Mouse (Mus musculus) spleen, adult 2 months (tissue): ENCODE data around the gene Hoxb3. TPM values are rescaled to one million over a fixed set of nuclear protein-coding genes. Genes with fewer than 3 reads are reported as not detected.

Experiments
- DNase-seq, 2 experiments: peaks; one replicate each; pipeline versions ENCODE4 v3.0.0 to v3.0.0-alpha.2; 2012 to 2021; ENCODE audit warnings: low spot score in 2 of 2, low read depth in 1 of 2
- H3K27ac ChIP-seq: fragments of 200-500 bp; 2 replicates; pipeline ENCODE4 v1.5.1; 2012; ENCODE audit warnings: low read length, inconsistent platforms; ENCODE audit not compliant: insufficient read depth
- H3K27me3 ChIP-seq: fragments of 200-500 bp; 2 replicates; pipeline ENCODE4 v1.6.1; 2012; ENCODE audit warnings: mild to moderate bottlenecking, moderate library complexity, low read length, inconsistent platforms; ENCODE audit not compliant: control insufficient read depth, insufficient read depth
- H3K36me3 ChIP-seq: fragments of 200-500 bp; 2 replicates; pipeline ENCODE4 v1.6.1; 2012; ENCODE audit warnings: mild to moderate bottlenecking, low read length, inconsistent platforms; ENCODE audit not compliant: control insufficient read depth, insufficient read depth
- H3K4me1 ChIP-seq: fragments of 200-500 bp; 2 replicates; pipeline ENCODE4 v1.6.1; 2011; ENCODE audit warnings: inconsistent platforms; ENCODE audit not compliant: control insufficient read depth, insufficient read depth, insufficient read length
- H3K4me3 ChIP-seq: fragments of 200-500 bp; 2 replicates; pipeline ENCODE4 v1.5.1; 2011; ENCODE audit warnings: mild to moderate bottlenecking, inconsistent platforms; ENCODE audit not compliant: insufficient read depth, insufficient read length; ENCODE audit errors: extremely low read depth
- CTCF ChIP-seq: fragments of 200-500 bp; IDR thresholded peaks from 2 replicates; pipeline ENCODE4 v1.5.1; 2011; ENCODE audit warnings: mild to moderate bottlenecking, inconsistent platforms; ENCODE audit not compliant: insufficient read depth, insufficient read length, insufficient replicate concordance; ENCODE audit errors: extremely low read depth
- POLR2A ChIP-seq: fragments of 200-500 bp; IDR thresholded peaks from 2 replicates; pipeline ENCODE4 v1.6.1; 2011; ENCODE audit warnings: low read depth, low read length, inconsistent platforms
- WGBS: fragments of 180-500 bp; shearing (Covaris S2); methylation state at CpG from one replicate; pipeline ENCODE4 v1.1.7; 2018; 5-methylcytosine and 5-hydroxymethylcytosine counted together
- polyA plus RNA-seq: library from polyadenylated mRNA; depleted of rRNA; stranded (reverse); fragments of >200 nt; gene quantifications from 2 replicates; pipeline ENCODE4 v1.2.3, GENCODE M21; 2012

The Hoxb3 gene
- polyA plus RNA-seq, 1 experiment, result 2.0 TPM

GRCm38 (mm10) chr11:96298895-96299667 lies 24.0 kb upstream of the Hoxb3 start:
- DNase-seq, result no peak
- TF ChIP-seq POLR2A (no peak), CTCF (no peak)
- Histone ChIP-seq H3K27ac (no peak overlapping the region), H3K27me3 (peaks cover 40% of the 10 kb centered on the region), H3K36me3 (no peaks in the 10 kb centered on the region), H3K4me1 (peaks cover 4% of the 10 kb centered on the region; the same call in 1 of the 2 replicates), H3K4me3 (peak overlapping the region; percentile 21; the same call in 1 of the 2 replicates)
- WGBS, result 2% methylated on average over 64 of the region's 66 CpGs

DNA sequence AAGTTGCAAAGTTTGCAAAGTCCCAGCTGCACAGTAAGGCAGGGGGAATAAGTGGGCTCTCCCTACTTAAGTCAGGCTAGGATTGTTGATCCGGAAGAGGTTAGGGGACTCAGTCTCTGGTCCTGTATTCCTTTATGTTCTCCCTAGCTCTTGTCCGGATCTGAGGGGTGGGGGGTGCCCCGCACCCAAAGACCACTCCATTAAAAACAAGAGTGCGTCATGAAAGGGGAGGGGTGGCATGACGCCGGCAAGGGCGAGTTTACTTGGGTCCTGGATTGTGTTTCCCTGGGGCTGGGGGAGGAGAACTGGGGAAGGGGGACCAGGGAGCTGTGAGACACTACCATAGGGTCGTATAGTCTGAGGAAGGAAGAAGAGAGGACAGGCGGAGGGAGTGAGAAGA lies 23.3 kb upstream of the Hoxb3 start:
- no peaks in the 10 kb centered on the region for H3K36me3 ChIP-seq
- no peak overlapping the region for H3K4me3 ChIP-seq
- 9% methylated on average over 9 of the region's 9 CpGs for WGBS
- peaks cover 42% of the 10 kb centered on the region for H3K27me3 ChIP-seq
- H3K4me1 ChIP-seq, result peaks cover 4% of the 10 kb centered on the region; the same call in 1 of the 2 replicates
- TF ChIP-seq POLR2A (no peak), CTCF (no peak)
- no peak overlapping the region for H3K27ac ChIP-seq
- DNase-seq, result no peak

DNA sequence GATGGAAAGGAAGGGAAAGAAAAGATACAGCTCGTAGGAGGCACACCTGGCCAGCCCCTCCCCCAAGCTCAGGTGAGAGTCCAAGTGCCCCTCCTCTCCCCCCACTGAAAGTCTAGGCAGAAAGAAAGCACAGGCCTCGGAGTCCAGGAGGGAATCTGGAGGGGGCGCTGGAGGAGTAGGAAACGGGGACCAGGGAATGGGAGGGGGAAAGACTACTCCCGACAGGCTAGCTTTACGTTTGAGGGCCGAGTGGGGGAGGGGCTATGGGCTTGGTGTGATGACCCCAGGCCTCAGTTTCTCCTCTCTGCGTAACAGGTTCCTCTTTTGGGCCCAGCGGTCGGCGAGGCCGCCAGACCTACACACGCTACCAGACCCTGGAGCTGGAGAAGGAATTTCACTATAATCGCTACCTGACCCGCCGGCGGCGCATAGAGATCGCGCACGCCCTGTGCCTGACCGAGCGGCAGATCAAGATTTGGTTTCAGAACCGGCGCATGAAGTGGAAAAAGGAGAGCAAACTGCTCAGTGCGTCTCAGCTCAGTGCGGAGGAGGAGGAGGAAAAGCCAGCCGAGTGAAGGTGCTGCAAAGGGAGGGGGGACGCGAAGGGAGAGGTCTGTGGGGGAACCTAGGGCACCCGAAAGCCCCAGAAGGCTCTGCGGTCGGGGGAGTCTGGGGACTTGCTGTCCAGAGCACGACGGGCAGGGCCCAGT lies 22.6 kb upstream of the Hoxb3 start:
- no peak overlapping the region for H3K4me3 ChIP-seq
- peaks cover 42% of the 10 kb centered on the region for H3K27me3 ChIP-seq
- H3K4me1 ChIP-seq, result peaks cover 4% of the 10 kb centered on the region; the same call in 1 of the 2 replicates
- DNase-seq, result no peak
- 15% methylated on average over 35 of the region's 35 CpGs for WGBS
- H3K36me3 ChIP-seq, result no peaks in the 10 kb centered on the region
- no peak overlapping the region for H3K27ac ChIP-seq
- TF ChIP-seq CTCF (no peak), POLR2A (no peak)

DNA sequence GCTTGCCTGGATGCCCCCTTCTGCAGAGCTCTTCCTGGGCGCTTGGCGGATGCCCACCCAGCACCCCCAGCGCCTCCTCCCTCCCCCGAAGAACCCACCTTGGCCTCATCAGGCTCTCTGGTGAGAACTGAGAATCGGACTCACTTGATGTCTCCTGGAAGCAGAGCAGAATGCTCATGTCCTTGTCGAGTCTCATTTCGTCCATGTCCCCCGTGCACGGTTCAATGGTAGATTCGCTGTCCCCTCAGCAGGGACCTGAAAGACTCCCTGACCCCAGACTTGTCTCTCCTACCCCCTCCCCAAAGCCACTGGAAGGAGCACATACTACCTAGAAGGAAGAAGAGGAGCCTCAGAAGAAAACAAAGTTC lies 22.1 kb upstream of the Hoxb3 start:
- no peak for TF ChIP-seq CTCF
- TF ChIP-seq POLR2A, result no peak
- H3K27ac ChIP-seq, result no peak overlapping the region
- H3K4me1 ChIP-seq, result peaks cover 4% of the 10 kb centered on the region; the same call in 1 of the 2 replicates
- no peaks in the 10 kb centered on the region for H3K36me3 ChIP-seq
- WGBS, result 74% methylated on average over 10 of the region's 10 CpGs
- peaks cover 38% of the 10 kb centered on the region for H3K27me3 ChIP-seq
- no peak overlapping the region for H3K4me3 ChIP-seq
- DNase-seq, result no peak

GRCm38 (mm10) chr11:96301837-96302236 lies 21.3 kb upstream of the Hoxb3 start:
- TF ChIP-seq POLR2A, result no peak
- no peak for TF ChIP-seq CTCF
- WGBS, result 62% methylated on average over 15 of the region's 15 CpGs
- DNase-seq, result no peak
- Histone ChIP-seq H3K4me3 (no peak overlapping the region), H3K4me1 (peaks cover 4% of the 10 kb centered on the region; the same call in 1 of the 2 replicates), H3K27me3 (peaks cover 36% of the 10 kb centered on the region), H3K27ac (no peak overlapping the region), H3K36me3 (no peaks in the 10 kb centered on the region)

- no peak for DNase-seq
- H3K27ac ChIP-seq, result no peak overlapping the region
- H3K4me3 ChIP-seq, result no peak overlapping the region
- TF ChIP-seq POLR2A (no peak), CTCF (no peak)
- peaks cover 34% of the 10 kb centered on the region for H3K27me3 ChIP-seq
- H3K36me3 ChIP-seq, result no peaks in the 10 kb centered on the region
- peaks cover 4% of the 10 kb centered on the region; the same call in 1 of the 2 replicates for H3K4me1 ChIP-seq
- 68% methylated on average over 23 of the region's 23 CpGs for WGBS
Observed at GRCm38 (mm10) chr11:96302381-96303150, 20.6 kb upstream of the Hoxb3 start.
